Mouse (Mus musculus): Measurements from ENCODE around the gene Trp53i11.

DNA sequence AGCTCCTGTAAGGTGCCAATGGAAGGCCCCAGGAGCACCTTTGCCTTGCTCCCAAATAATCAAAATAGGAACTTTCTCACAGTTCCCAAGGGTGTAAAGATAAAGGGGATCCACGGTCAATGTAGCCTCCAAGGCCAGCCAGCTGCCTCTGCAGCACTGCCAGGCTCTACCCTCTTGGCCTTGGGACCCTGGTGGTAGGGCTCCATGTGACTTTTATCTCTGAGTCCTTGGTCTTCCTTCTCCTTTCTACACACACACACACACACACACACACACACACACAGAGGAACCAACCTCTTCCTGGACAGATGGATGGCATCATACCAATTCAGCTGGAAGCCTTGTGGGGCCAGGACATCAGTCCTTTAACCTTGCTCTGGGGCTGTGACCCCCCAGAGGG is 44.8 kb downstream of the Trp53i11 start:
- TF ChIP-seq POLR2A (IDR thresholded peaks at IDR 0.05; ENCODE audit: control insufficient read depth, low read depth, low read length) (no peak), CTCF (IDR thresholded peaks at IDR 0.05; ENCODE audit: control insufficient read depth, insufficient read depth, insufficient replicate concordance, low read depth, low read length) (no peak)

Data from testis, adult 2 months (tissue).